In genomic region chr11:102248630-102249230, GRCm38 (mm10) we compare ENCODE assay signal across 8 mouse cellular contexts. TPM values are rescaled to one million over a fixed set of nuclear protein-coding genes. Genes with fewer than 3 reads are reported as not detected.
A peak's percentile ranks its signal among the peaks of the same experiment; 100 is the strongest.
DNase-seq lines count a peak whose midpoint lies in the region; ATAC-seq and TF ChIP-seq lines count a peak whose summit lies in the region.

BC030867 (plus strand) TSS chr11:102248882.

- H3K9me3 ChIP-seq in heart, embryonic 11.5 days (replicated peaks; ENCODE audit: control insufficient read depth, low read length) = no peaks in the 10 kb centered on the region
- H3K9me3 ChIP-seq in kidney, embryonic 15.5 days (replicated peaks) = no peaks in the 10 kb centered on the region

- peak; percentile 93 for DNase-seq in CD4-positive helper T cell, adult 2 months (ENCODE audit: low read depth, low spot score)
- peak; percentile 97 for DNase-seq in brain, embryonic 14.5 days (ENCODE audit: low read depth)
- peak; percentile 95 for DNase-seq in liver
- peak; percentile 71 to 86 for DNase-seq in monocyte, adult 2 months (ENCODE audit: low read depth in 1 of 2, low spot score in 2 of 2)
- DNase-seq in spleen, postnatal 14 days (ENCODE audit: low spot score in 2 of 2) = peak; percentile 89 to 96

- peak within 1 kb of the TSS; percentile 75 for H3K9ac ChIP-seq in heart, embryonic 11.5 days (ENCODE audit: low read depth, low read length)
- peak within 1 kb of the TSS; percentile 76 for H3K9ac ChIP-seq in kidney, embryonic 15.5 days

- H3K4me3 ChIP-seq in heart, embryonic 11.5 days (ENCODE audit: low read depth, low read length) = peak within 1 kb of the TSS; percentile 75
- H3K4me3 ChIP-seq in kidney, embryonic 15.5 days (replicated peaks) = peak within 1 kb of the TSS; percentile 83

- peak within 1 kb of the TSS; percentile 82 for H3K4me2 ChIP-seq in heart, embryonic 11.5 days
- H3K4me2 ChIP-seq in kidney, embryonic 15.5 days = peak within 1 kb of the TSS; percentile 93

- no peak within 1 kb of the TSS for H3K27ac ChIP-seq in heart, embryonic 11.5 days (ENCODE audit: low read depth, low read length)
- H3K27ac ChIP-seq in kidney, embryonic 15.5 days = peak within 1 kb of the TSS; percentile 78

- H3K4me1 ChIP-seq in heart, embryonic 11.5 days (ENCODE audit: control insufficient read depth, insufficient read depth, low read length) = peaks cover 18% of the 10 kb centered on the region
- peaks cover 24% of the 10 kb centered on the region for H3K4me1 ChIP-seq in kidney, embryonic 15.5 days

- H3K36me3 ChIP-seq in heart, embryonic 11.5 days (ENCODE audit: control insufficient read depth, insufficient read depth, low read length) = no peaks in the 10 kb centered on the region
- peaks cover 11% of the 10 kb centered on the region for H3K36me3 ChIP-seq in kidney, embryonic 15.5 days

- TF ChIP-seq POLR2A in brain, embryonic 14.5 days (IDR thresholded peaks at IDR 0.05; ENCODE audit: borderline replicate concordance, extremely low read depth, insufficient read depth, insufficient read length, poor library complexity, severe bottlenecking) = no peak

- peak; percentile 92 for TF ChIP-seq CTCF in brain, embryonic 14.5 days (IDR thresholded peaks at IDR 0.05; ENCODE audit: borderline replicate concordance, extremely low read depth, insufficient read depth, insufficient read length)

- ATAC-seq in erythroblast, adult 5-6 weeks (replicated peaks; ENCODE audit: low FRiP score, poor library complexity, severe bottlenecking) = peak; percentile 88
- ATAC-seq in heart, embryonic 11.5 days (replicated peaks; ENCODE audit: insufficient number of reproducible peaks, low FRiP score, low TSS enrichment) = peak; percentile 31
- peak; percentile 64 for ATAC-seq in kidney, embryonic 15.5 days (replicated peaks; ENCODE audit: low FRiP score)

- no peaks in the 10 kb centered on the region for H3K27me3 ChIP-seq in heart, embryonic 11.5 days (ENCODE audit: control insufficient read depth, insufficient read depth, low read length)
- no peaks in the 10 kb centered on the region; the same call in 1 of the 2 replicates for H3K27me3 ChIP-seq in kidney, embryonic 15.5 days

- WGBS in heart, embryonic 11.5 days (ENCODE audit: insufficient replicate concordance) = under 1% methylated on average over 41 of the region's 41 CpGs
- under 1% methylated on average over 41 of the region's 41 CpGs for WGBS in kidney, embryonic 15.5 days

RNA-seq across cellular contexts. Expression of gene BC030867, which starts in this region (rescaled TPM):
- 5.0 and 8.2 TPM in 2 replicates for polyA plus RNA-seq in brain, embryonic 14.5 days (2012; rRNA removed)
- 3.8 and 5.0 TPM in 2 replicates for total RNA-seq in erythroblast, adult 5-6 weeks (2015; ENCODE audit: low replicate concordance)
- 4.1 and 7.2 TPM in 2 replicates for total RNA-seq in erythroblast, adult 5-6 weeks (2017; ENCODE audit: low replicate concordance)
- polyA plus RNA-seq in heart, embryonic 11.5 days (2014; fragmentation: Nextera tagmentation; extraction: Ambion mirVana) = 12.7 and 13.2 TPM in 2 replicates
- 18.1 and 22.2 TPM in 2 replicates for polyA plus RNA-seq in kidney, embryonic 15.5 days (2015; fragmentation: Nextera tagmentation; extraction: Ambion mirVana)

Comparison
In these comparisons a context has a peak if more than half of its experiments do, and no peak if none do; other contexts are left out.
1. ATAC-seq: peak in every context shown above with its lines; median percentile 88 in erythroblast, adult 5-6 weeks; 64 in kidney, embryonic 15.5 days; 31 in heart, embryonic 11.5 days.